Mouse (Mus musculus): ENCODE data around the gene Klhl3. TPM values are rescaled to one million over a fixed set of nuclear protein-coding genes. Genes with fewer than 3 reads are reported as not detected.

Gene Klhl3
- polyA plus RNA-seq, 1 experiment from 2014 or later = 3.2 TPM

- Histone ChIP-seq H3K9ac (no peak overlapping the region), H3K4me3 (replicated peaks) (no peak overlapping the region), H3K9me3 (no peaks in the 10 kb centered on the region), H3K27me3 (replicated peaks) (no peaks in the 10 kb centered on the region), H3K4me1 (peaks cover 10% of the 10 kb centered on the region; the same call in 1 of the 2 replicates), H3K36me3 (no peaks in the 10 kb centered on the region), H3K27ac (peak overlapping the region; percentile 18; the same call in 1 of the 2 replicates), H3K4me2 (no peak overlapping the region)
- ATAC-seq (ENCODE audit: insufficient read depth, low FRiP score, low read depth) = no peak
- WGBS = 43% methylated on average over 10 of the region's 10 CpGs
Observed at GRCm38 (mm10) chr13:58122786-58123297, 9.4 kb upstream of the Klhl3 start.

- Histone ChIP-seq H3K27ac (no peak overlapping the region), H3K9me3 (no peaks in the 10 kb centered on the region), H3K4me3 (replicated peaks) (no peak overlapping the region), H3K36me3 (no peaks in the 10 kb centered on the region), H3K4me1 (peaks cover 11% of the 10 kb centered on the region), H3K9ac (no peak overlapping the region), H3K27me3 (replicated peaks) (no peaks in the 10 kb centered on the region), H3K4me2 (no peak overlapping the region)
- WGBS = 60% methylated on average over 8 of the region's 8 CpGs
- ATAC-seq (ENCODE audit: insufficient read depth, low FRiP score, low read depth) = no peak
Observed at GRCm38 (mm10) chr13:58117318-58118017, 4.1 kb upstream of the Klhl3 start.

GRCm38 (mm10) chr13:58116801-58117200, 3.4 kb upstream of the Klhl3 start:
- H3K9ac ChIP-seq = no peak overlapping the region
- no peaks in the 10 kb centered on the region for H3K36me3 ChIP-seq
- H3K27ac ChIP-seq = no peak overlapping the region
- no peaks in the 10 kb centered on the region for H3K9me3 ChIP-seq
- H3K4me2 ChIP-seq = no peak overlapping the region
- no peak for ATAC-seq (ENCODE audit: insufficient read depth, low FRiP score, low read depth)
- H3K4me1 ChIP-seq = peaks cover 11% of the 10 kb centered on the region
- WGBS = 80% methylated on average over 2 of the region's 2 CpGs
- no peaks in the 10 kb centered on the region for H3K27me3 ChIP-seq (replicated peaks)
- no peak overlapping the region for H3K4me3 ChIP-seq (replicated peaks)

GRCm38 (mm10) chr13:58115227-58115626, 1.8 kb upstream of the Klhl3 start:
- Histone ChIP-seq H3K9me3 (no peaks in the 10 kb centered on the region), H3K27ac (no peak overlapping the region), H3K4me2 (no peak overlapping the region), H3K9ac (no peak overlapping the region), H3K27me3 (replicated peaks) (no peaks in the 10 kb centered on the region), H3K4me3 (replicated peaks) (no peak overlapping the region), H3K4me1 (peaks cover 11% of the 10 kb centered on the region), H3K36me3 (no peaks in the 10 kb centered on the region)
- 24% methylated on average over 13 of the region's 13 CpGs for WGBS
- ATAC-seq (ENCODE audit: insufficient read depth, low FRiP score, low read depth) = no peak

- H3K27ac ChIP-seq = 0 out of 2 replicates have a peak overlapping the region, but pooled peaks have one; percentile 71
- H3K36me3 ChIP-seq = no peaks in the 10 kb centered on the region
- H3K27me3 ChIP-seq (replicated peaks) = no peaks in the 10 kb centered on the region
- H3K9ac ChIP-seq = peak overlapping the region; percentile 38; the same call in 1 of the 2 replicates
- ATAC-seq (ENCODE audit: insufficient read depth, low FRiP score, low read depth) = no peak
- no peaks in the 10 kb centered on the region for H3K9me3 ChIP-seq
- H3K4me1 ChIP-seq = peaks cover 11% of the 10 kb centered on the region
- peak overlapping the region; percentile 84 for H3K4me2 ChIP-seq
- peak overlapping the region; percentile 57 for H3K4me3 ChIP-seq (replicated peaks)
- WGBS = 12% methylated on average over 11 of the region's 11 CpGs
Observed at GRCm38 (mm10) chr13:58112601-58113041, 771 bp downstream of the Klhl3 start.

- 58% methylated on average over 10 of the region's 10 CpGs for WGBS
- Histone ChIP-seq H3K36me3 (no peaks in the 10 kb centered on the region), H3K27me3 (replicated peaks) (no peaks in the 10 kb centered on the region), H3K9me3 (no peaks in the 10 kb centered on the region), H3K9ac (no peak overlapping the region), H3K4me1 (peaks cover 11% of the 10 kb centered on the region), H3K4me3 (replicated peaks) (peak overlapping the region; percentile 57), H3K4me2 (peak overlapping the region; percentile 84), H3K27ac (no peak overlapping the region)
- ATAC-seq (ENCODE audit: insufficient read depth, low FRiP score, low read depth) = no peak
Observed at GRCm38 (mm10) chr13:58112191-58112590, 1.2 kb downstream of the Klhl3 start.

GRCm38 (mm10) chr13:58111306-58111705, 2.1 kb downstream of the Klhl3 start:
- no peaks in the 10 kb centered on the region for H3K9me3 ChIP-seq
- H3K4me1 ChIP-seq = peaks cover 11% of the 10 kb centered on the region
- H3K9ac ChIP-seq = no peak overlapping the region
- no peak overlapping the region for H3K4me3 ChIP-seq (replicated peaks)
- H3K27ac ChIP-seq = no peak overlapping the region
- no peaks in the 10 kb centered on the region for H3K36me3 ChIP-seq
- WGBS = 94% methylated on average over 6 of the region's 6 CpGs
- no peaks in the 10 kb centered on the region for H3K27me3 ChIP-seq (replicated peaks)
- ATAC-seq (ENCODE audit: insufficient read depth, low FRiP score, low read depth) = no peak
- H3K4me2 ChIP-seq = 0 out of 2 replicates have a peak overlapping the region, but pooled peaks have one; percentile 84

- Histone ChIP-seq H3K4me2 (no peak overlapping the region), H3K36me3 (no peaks in the 10 kb centered on the region), H3K27me3 (replicated peaks) (no peaks in the 10 kb centered on the region), H3K9ac (no peak overlapping the region), H3K4me3 (replicated peaks) (no peak overlapping the region), H3K4me1 (no peaks in the 10 kb centered on the region), H3K27ac (no peak overlapping the region), H3K9me3 (no peaks in the 10 kb centered on the region)
- WGBS = 41% methylated on average over 8 of the region's 8 CpGs
- no peak for ATAC-seq (ENCODE audit: insufficient read depth, low FRiP score, low read depth)
Observed at GRCm38 (mm10) chr13:58090643-58091042, 22.7 kb downstream of the Klhl3 start.

GRCm38 (mm10) chr13:58084396-58084795, 29.0 kb downstream of the Klhl3 start:
- 90% methylated on average over 5 of the region's 5 CpGs for WGBS
- no peaks in the 10 kb centered on the region for H3K4me1 ChIP-seq
- H3K9ac ChIP-seq = no peak overlapping the region
- no peaks in the 10 kb centered on the region for H3K27me3 ChIP-seq (replicated peaks)
- ATAC-seq (ENCODE audit: insufficient read depth, low FRiP score, low read depth) = no peak
- H3K36me3 ChIP-seq = no peaks in the 10 kb centered on the region; the same call in 1 of the 2 replicates
- H3K9me3 ChIP-seq = no peaks in the 10 kb centered on the region
- no peak overlapping the region for H3K27ac ChIP-seq
- H3K4me3 ChIP-seq (replicated peaks) = no peak overlapping the region
- no peak overlapping the region for H3K4me2 ChIP-seq

- Histone ChIP-seq H3K27ac (no peak overlapping the region), H3K36me3 (no peaks in the 10 kb centered on the region; the same call in 1 of the 2 replicates), H3K27me3 (replicated peaks) (no peaks in the 10 kb centered on the region), H3K4me1 (no peaks in the 10 kb centered on the region), H3K9me3 (no peaks in the 10 kb centered on the region), H3K9ac (no peak overlapping the region), H3K4me3 (replicated peaks) (no peak overlapping the region), H3K4me2 (no peak overlapping the region)
- no peak for ATAC-seq (ENCODE audit: insufficient read depth, low FRiP score, low read depth)
- WGBS = 84% methylated on average over 11 of the region's 11 CpGs
Observed at GRCm38 (mm10) chr13:58083521-58083920, 29.9 kb downstream of the Klhl3 start.

GRCm38 (mm10) chr13:58083048-58083447, 30.3 kb downstream of the Klhl3 start:
- ATAC-seq (ENCODE audit: insufficient read depth, low FRiP score, low read depth) = no peak
- H3K27me3 ChIP-seq (replicated peaks) = no peaks in the 10 kb centered on the region
- whole genome bisulfite sequencing = 58% methylated on average over 5 of the region's 5 CpGs
- H3K9ac ChIP-seq = no peak overlapping the region
- no peak overlapping the region for H3K27ac ChIP-seq
- no peaks in the 10 kb centered on the region for H3K4me1 ChIP-seq
- no peaks in the 10 kb centered on the region for H3K9me3 ChIP-seq
- no peak overlapping the region for H3K4me3 ChIP-seq (replicated peaks)
- H3K4me2 ChIP-seq = no peak overlapping the region
- H3K36me3 ChIP-seq = no peaks in the 10 kb centered on the region; the same call in 1 of the 2 replicates

GRCm38 (mm10) chr13:58078361-58078760, 35.0 kb downstream of the Klhl3 start:
- no peak for ATAC-seq (ENCODE audit: insufficient read depth, low FRiP score, low read depth)
- no peak overlapping the region for H3K4me3 ChIP-seq (replicated peaks)
- 74% methylated on average over 5 of the region's 5 CpGs for WGBS
- no peak overlapping the region for H3K4me2 ChIP-seq
- H3K27me3 ChIP-seq (replicated peaks) = no peaks in the 10 kb centered on the region
- H3K4me1 ChIP-seq = no peaks in the 10 kb centered on the region
- no peaks in the 10 kb centered on the region for H3K36me3 ChIP-seq
- no peaks in the 10 kb centered on the region for H3K9me3 ChIP-seq
- H3K9ac ChIP-seq = no peak overlapping the region
- H3K27ac ChIP-seq = no peak overlapping the region

Data from stomach, embryonic 15.5 days (tissue).